Mouse (Mus musculus): ENCODE results near the gene Faim2. TPM values are rescaled to one million over a fixed set of nuclear protein-coding genes. Genes with fewer than 3 reads are reported as not detected.

Gene Faim2
- polyA plus RNA-seq, 1 experiment from 2014 or later, result 0.94 TPM

GRCm38 (mm10) chr15:99546596-99546995, 18.6 kb upstream of the Faim2 start:
- Histone ChIP-seq H3K4me3 (ENCODE audit: low read length) (no peak overlapping the region), H3K9ac (ENCODE audit: low read length) (no peak overlapping the region), H3K36me3 (ENCODE audit: control insufficient read depth, insufficient read depth, low read length) (no peaks in the 10 kb centered on the region), H3K4me1 (replicated peaks; ENCODE audit: control insufficient read depth, insufficient read depth, low read length) (no peaks in the 10 kb centered on the region; the same call in 1 of the 2 replicates), H3K27ac (ENCODE audit: low read length) (no peak overlapping the region), H3K4me2 (ENCODE audit: low read depth, low read length) (no peak overlapping the region), H3K27me3 (ENCODE audit: control insufficient read depth, insufficient read depth, low read depth, low read length) (no peaks in the 10 kb centered on the region), H3K9me3 (ENCODE audit: control insufficient read depth, low read length) (no peaks in the 10 kb centered on the region)
- peak; percentile 26; the same call in 1 of the 2 replicates for ATAC-seq (ENCODE audit: low read depth)
- 62% methylated on average over 11 of the region's 11 CpGs for WGBS

GRCm38 (mm10) chr15:99544047-99544446, 16.1 kb upstream of the Faim2 start:
- no peak for ATAC-seq (ENCODE audit: low read depth)
- H3K27me3 ChIP-seq (ENCODE audit: control insufficient read depth, insufficient read depth, low read depth, low read length), result no peaks in the 10 kb centered on the region
- WGBS, result 41% methylated on average over 7 of the region's 7 CpGs

GRCm38 (mm10) chr15:99539891-99540290, 11.9 kb upstream of the Faim2 start:
- H3K4me2 ChIP-seq (ENCODE audit: low read depth, low read length), result no peak overlapping the region
- no peaks in the 10 kb centered on the region; the same call in 1 of the 2 replicates for H3K4me1 ChIP-seq (replicated peaks; ENCODE audit: control insufficient read depth, insufficient read depth, low read length)
- H3K4me3 ChIP-seq (ENCODE audit: low read length), result no peak overlapping the region
- H3K27ac ChIP-seq (ENCODE audit: low read length), result no peak overlapping the region
- 45% methylated on average over 8 of the region's 8 CpGs for WGBS
- no peak overlapping the region for H3K9ac ChIP-seq (ENCODE audit: low read length)
- no peaks in the 10 kb centered on the region for H3K9me3 ChIP-seq (ENCODE audit: control insufficient read depth, low read length)
- no peaks in the 10 kb centered on the region for H3K36me3 ChIP-seq (ENCODE audit: control insufficient read depth, insufficient read depth, low read length)
- ATAC-seq (ENCODE audit: low read depth), result no peak
- no peaks in the 10 kb centered on the region for H3K27me3 ChIP-seq (ENCODE audit: control insufficient read depth, insufficient read depth, low read depth, low read length)

More at GRCm38 (mm10) chr15:99544047-99544446, 16.1 kb upstream of the Faim2 start:
- Histone ChIP-seq H3K36me3 (ENCODE audit: control insufficient read depth, insufficient read depth, low read length) (no peaks in the 10 kb centered on the region), H3K4me2 (ENCODE audit: low read depth, low read length) (no peak overlapping the region), H3K9me3 (ENCODE audit: control insufficient read depth, low read length) (no peaks in the 10 kb centered on the region), H3K4me1 (replicated peaks; ENCODE audit: control insufficient read depth, insufficient read depth, low read length) (no peaks in the 10 kb centered on the region; the same call in 1 of the 2 replicates), H3K9ac (ENCODE audit: low read length) (no peak overlapping the region), H3K27ac (ENCODE audit: low read length) (no peak overlapping the region), H3K4me3 (ENCODE audit: low read length) (no peak overlapping the region)

- Histone ChIP-seq H3K9me3 (ENCODE audit: control insufficient read depth, low read length) (no peaks in the 10 kb centered on the region), H3K27ac (ENCODE audit: low read length) (no peak overlapping the region), H3K27me3 (ENCODE audit: control insufficient read depth, insufficient read depth, low read depth, low read length) (no peaks in the 10 kb centered on the region; the same call in 1 of the 2 replicates), H3K4me3 (ENCODE audit: low read length) (no peak overlapping the region), H3K4me1 (replicated peaks; ENCODE audit: control insufficient read depth, insufficient read depth, low read length) (no peaks in the 10 kb centered on the region), H3K4me2 (ENCODE audit: low read depth, low read length) (no peak overlapping the region), H3K36me3 (ENCODE audit: control insufficient read depth, insufficient read depth, low read length) (no peaks in the 10 kb centered on the region), H3K9ac (ENCODE audit: low read length) (no peak overlapping the region)
- ATAC-seq (ENCODE audit: low read depth), result peak; percentile 71
- 45% methylated on average over 11 of the region's 11 CpGs for WGBS
Observed at GRCm38 (mm10) chr15:99536889-99537862, 9.2 kb upstream of the Faim2 start.

GRCm38 (mm10) chr15:99532023-99532422, 4.1 kb upstream of the Faim2 start:
- H3K36me3 ChIP-seq (ENCODE audit: control insufficient read depth, insufficient read depth, low read length), result no peaks in the 10 kb centered on the region
- peaks cover 7% of the 10 kb centered on the region; the same call in 1 of the 2 replicates for H3K4me1 ChIP-seq (replicated peaks; ENCODE audit: control insufficient read depth, insufficient read depth, low read length)
- 51% methylated on average over 3 of the region's 3 CpGs for WGBS
- H3K27me3 ChIP-seq (ENCODE audit: control insufficient read depth, insufficient read depth, low read depth, low read length), result peaks cover 11% of the 10 kb centered on the region; the same call in 1 of the 2 replicates
- no peak overlapping the region for H3K9ac ChIP-seq (ENCODE audit: low read length)
- no peak overlapping the region for H3K27ac ChIP-seq (ENCODE audit: low read length)
- no peak overlapping the region for H3K4me2 ChIP-seq (ENCODE audit: low read depth, low read length)
- H3K4me3 ChIP-seq (ENCODE audit: low read length), result no peak overlapping the region
- ATAC-seq (ENCODE audit: low read depth), result no peak
- H3K9me3 ChIP-seq (ENCODE audit: control insufficient read depth, low read length), result no peaks in the 10 kb centered on the region

GRCm38 (mm10) chr15:99531146-99531545, 3.2 kb upstream of the Faim2 start:
- Histone ChIP-seq H3K27ac (ENCODE audit: low read length) (no peak overlapping the region), H3K9me3 (ENCODE audit: control insufficient read depth, low read length) (no peaks in the 10 kb centered on the region), H3K4me2 (ENCODE audit: low read depth, low read length) (no peak overlapping the region), H3K36me3 (ENCODE audit: control insufficient read depth, insufficient read depth, low read length) (no peaks in the 10 kb centered on the region), H3K4me1 (replicated peaks; ENCODE audit: control insufficient read depth, insufficient read depth, low read length) (peaks cover 7% of the 10 kb centered on the region; the same call in 1 of the 2 replicates), H3K4me3 (ENCODE audit: low read length) (no peak overlapping the region), H3K27me3 (ENCODE audit: control insufficient read depth, insufficient read depth, low read depth, low read length) (peaks cover 13% of the 10 kb centered on the region; the same call in 1 of the 2 replicates), H3K9ac (ENCODE audit: low read length) (0 out of 2 replicates have a peak overlapping the region, but pooled peaks have one; percentile 15)
- no peak for ATAC-seq (ENCODE audit: low read depth)
- WGBS, result 16% methylated on average over 6 of the region's 6 CpGs

- peak overlapping the region; percentile 71 for H3K27ac ChIP-seq (ENCODE audit: low read length)
- WGBS, result 33% methylated on average over 2 of the region's 2 CpGs
- ATAC-seq (ENCODE audit: low read depth), result peak; percentile 94
Observed at GRCm38 (mm10) chr15:99526681-99527080, 1.3 kb downstream of the Faim2 start.

GRCm38 (mm10) chr15:99520306-99520705, 7.7 kb downstream of the Faim2 start:
- Histone ChIP-seq H3K9me3 (ENCODE audit: control insufficient read depth, low read length) (no peaks in the 10 kb centered on the region), H3K36me3 (ENCODE audit: control insufficient read depth, insufficient read depth, low read length) (no peaks in the 10 kb centered on the region), H3K27ac (ENCODE audit: low read length) (no peak overlapping the region), H3K27me3 (ENCODE audit: control insufficient read depth, insufficient read depth, low read depth, low read length) (no peaks in the 10 kb centered on the region), H3K9ac (ENCODE audit: low read length) (no peak overlapping the region), H3K4me2 (ENCODE audit: low read depth, low read length) (no peak overlapping the region), H3K4me1 (replicated peaks; ENCODE audit: control insufficient read depth, insufficient read depth, low read length) (no peaks in the 10 kb centered on the region), H3K4me3 (ENCODE audit: low read length) (no peak overlapping the region)
- ATAC-seq (ENCODE audit: low read depth), result no peak
- 66% methylated on average over 7 of the region's 7 CpGs for WGBS

More at GRCm38 (mm10) chr15:99526681-99527080, 1.3 kb downstream of the Faim2 start:
- no peaks in the 10 kb centered on the region for H3K9me3 ChIP-seq (ENCODE audit: control insufficient read depth, low read length)
- peaks cover 13% of the 10 kb centered on the region; the same call in 1 of the 2 replicates for H3K27me3 ChIP-seq (ENCODE audit: control insufficient read depth, insufficient read depth, low read depth, low read length)
- H3K4me2 ChIP-seq (ENCODE audit: low read depth, low read length), result no peak overlapping the region
- H3K36me3 ChIP-seq (ENCODE audit: control insufficient read depth, insufficient read depth, low read length), result no peaks in the 10 kb centered on the region
- H3K4me1 ChIP-seq (replicated peaks; ENCODE audit: control insufficient read depth, insufficient read depth, low read length), result peaks cover 7% of the 10 kb centered on the region; the same call in 1 of the 2 replicates
- H3K9ac ChIP-seq (ENCODE audit: low read length), result no peak overlapping the region
- no peak overlapping the region for H3K4me3 ChIP-seq (ENCODE audit: low read length)

- WGBS, result 92% methylated on average over 9 of the region's 9 CpGs
- Histone ChIP-seq H3K4me2 (ENCODE audit: low read depth, low read length) (no peak overlapping the region), H3K9ac (ENCODE audit: low read length) (no peak overlapping the region), H3K4me1 (replicated peaks; ENCODE audit: control insufficient read depth, insufficient read depth, low read length) (no peaks in the 10 kb centered on the region), H3K4me3 (ENCODE audit: low read length) (no peak overlapping the region), H3K27me3 (ENCODE audit: control insufficient read depth, insufficient read depth, low read depth, low read length) (no peaks in the 10 kb centered on the region), H3K9me3 (ENCODE audit: control insufficient read depth, low read length) (no peaks in the 10 kb centered on the region), H3K36me3 (ENCODE audit: control insufficient read depth, insufficient read depth, low read length) (no peaks in the 10 kb centered on the region), H3K27ac (ENCODE audit: low read length) (no peak overlapping the region)
- no peak for ATAC-seq (ENCODE audit: low read depth)
Observed at GRCm38 (mm10) chr15:99519626-99520025, 8.3 kb downstream of the Faim2 start.
